Mouse (Mus musculus) ES-E14 (cell line): ENCODE data around the gene Kcnq5.

Experiments
- CHD2 ChIP-seq: IDR thresholded peaks from 2 replicates; pipeline ENCODE4 v1.6.1; 2014; ENCODE audit warnings: mild to moderate bottlenecking, low read depth, low read length, inconsistent platforms
- MAFK ChIP-seq: IDR thresholded peaks from 2 replicates; pipeline ENCODE4 v1.6.1; 2014; ENCODE audit warnings: mild to moderate bottlenecking, low read depth, low read length, inconsistent platforms; ENCODE audit not compliant: insufficient read depth

DNA sequence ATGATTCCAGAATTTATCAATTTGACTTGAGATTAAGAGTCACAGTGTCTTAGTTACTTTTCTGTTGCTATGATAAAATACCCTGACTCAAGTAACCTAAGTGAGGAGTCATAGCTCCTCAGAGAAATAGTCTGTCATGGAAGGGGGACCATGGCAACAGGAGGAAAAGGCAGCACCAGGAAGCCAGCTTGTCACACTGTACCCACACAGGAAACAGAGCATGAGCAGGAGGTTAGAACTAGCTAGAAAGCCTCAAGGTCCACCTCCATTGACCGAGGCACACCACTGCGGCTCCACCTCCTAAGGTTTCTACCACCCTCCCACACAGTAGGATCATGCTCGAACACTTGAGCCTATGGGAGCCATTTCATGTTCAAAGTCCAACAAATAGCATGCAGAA is 343.0 kb downstream of the Kcnq5 start:
- TF ChIP-seq MAFK = no peak
- no peak for TF ChIP-seq CHD2
